37 mouse cellular contexts compared by ENCODE assay signal in the genomic region with DNA sequence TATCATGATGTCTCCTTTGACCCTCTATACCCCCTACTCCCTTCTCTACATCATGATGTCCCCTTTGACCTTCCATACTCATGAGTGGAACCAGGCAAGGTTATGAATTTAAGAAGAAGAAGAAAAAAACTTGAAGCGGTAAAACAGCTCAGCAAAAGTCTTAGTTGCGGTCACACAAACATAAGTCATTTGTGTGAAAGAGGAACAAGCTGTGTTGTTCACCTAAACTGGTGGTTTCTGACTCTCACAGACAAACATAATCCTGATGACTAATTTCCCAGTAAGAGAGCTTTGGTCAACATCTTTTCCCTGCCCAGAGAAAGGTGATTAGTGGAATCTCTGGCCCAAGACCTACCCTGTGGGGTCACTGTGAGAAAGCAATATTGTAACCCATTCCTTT. TPM values are rescaled to one million over a fixed set of nuclear protein-coding genes. Genes with fewer than 3 reads are reported as not detected.
DNase-seq lines count a peak whose midpoint lies in the region; ATAC-seq and TF ChIP-seq lines count a peak whose summit lies in the region.
"Had no signal": no experiment of that assay in that cellular context is flagged by ENCODE, and none has a peak within 500 bp of the region (broad histone marks: within the 10 kb centered on the region; RNA-seq: fewer than 3 reads in every experiment).

No protein-coding gene starts in this region.

- TF ChIP-seq POLR2A in liver, adult 2 months (IDR thresholded peaks at IDR 0.05; ENCODE audit: extremely low read depth, insufficient read depth, low read length): no peak

- H3K9me3 ChIP-seq in liver, embryonic 12.5 days (replicated peaks): no peaks in the 10 kb centered on the region
- peaks cover 3% of the 10 kb centered on the region; the same call in 1 of the 2 replicates for H3K9me3 ChIP-seq in midbrain, embryonic 13.5 days
- H3K9me3 ChIP-seq: forebrain, embryonic 15.5 days; G1E; heart, embryonic 12.5 days; kidney, embryonic 15.5 days; neural tube, embryonic 15.5 days had no signal

- TF ChIP-seq CTCF in liver, adult 2 months (IDR thresholded peaks at IDR 0.05; ENCODE audit: low read depth, low read length): no peak
- TF ChIP-seq CTCF in gastrocnemius, adult 2 months (IDR thresholded peaks at IDR 0.05): no peak

- H3K9ac ChIP-seq in liver, adult 2 months (ENCODE audit: low read depth, low read length): no peak overlapping the region
- H3K9ac ChIP-seq in liver, embryonic 12.5 days: no peak overlapping the region
- H3K9ac ChIP-seq in midbrain, embryonic 13.5 days (replicated peaks): no peak overlapping the region
- H3K9ac ChIP-seq: forebrain, embryonic 15.5 days; heart, embryonic 12.5 days; hindbrain, embryonic 14.5 days; kidney, embryonic 15.5 days; neural tube, embryonic 15.5 days had no signal

- no peak overlapping the region for H3K27ac ChIP-seq in liver, adult 2 months (replicated peaks; ENCODE audit: insufficient read depth, low read depth, low read length)
- no peak overlapping the region for H3K27ac ChIP-seq in liver, embryonic 12.5 days
- no peak overlapping the region for H3K27ac ChIP-seq in gastrocnemius, adult 2 months
- no peak overlapping the region for H3K27ac ChIP-seq in midbrain, embryonic 13.5 days
- H3K27ac ChIP-seq: forebrain, embryonic 15.5 days; heart, adult 2 months; hindbrain, embryonic 14.5 days; kidney, embryonic 15.5 days; layer of hippocampus, adult 2 months; left cerebral cortex, adult 2 months; neural tube, embryonic 15.5 days had no signal

- no peaks in the 10 kb centered on the region for H3K4me1 ChIP-seq in liver, adult 2 months (ENCODE audit: control insufficient read depth, insufficient read depth, low read length)
- H3K4me1 ChIP-seq in liver, embryonic 12.5 days: no peaks in the 10 kb centered on the region
- H3K4me1 ChIP-seq in midbrain, embryonic 13.5 days (replicated peaks): no peaks in the 10 kb centered on the region
- H3K4me1 ChIP-seq: forebrain, embryonic 15.5 days; heart, embryonic 12.5 days; kidney, embryonic 15.5 days; neural tube, embryonic 15.5 days had no signal

- H3K27me3 ChIP-seq in liver, adult 2 months (ENCODE audit: control insufficient read depth, insufficient read depth, low read length): no peaks in the 10 kb centered on the region; the same call in 1 of the 2 replicates
- no peaks in the 10 kb centered on the region for H3K27me3 ChIP-seq in liver, embryonic 12.5 days (replicated peaks)
- H3K27me3 ChIP-seq in midbrain, embryonic 13.5 days: no peaks in the 10 kb centered on the region
- H3K27me3 ChIP-seq: forebrain, embryonic 15.5 days; heart, embryonic 12.5 days; kidney, embryonic 15.5 days; neural tube, embryonic 15.5 days had no signal

- intact Hi-C loops in gastrocnemius, adult 2 months (cut with DNase I): no loop called here

- no peak for ATAC-seq in liver, embryonic 12.5 days
- peak; percentile 68 for ATAC-seq in granulocyte monocyte progenitor cell, adult 5-6 weeks (replicated peaks; ENCODE audit: poor library complexity, severe bottlenecking)
- peak; percentile 54; the same call in 1 of the 2 replicates for ATAC-seq in monocyte, adult 5-6 weeks (replicated peaks; ENCODE audit: insufficient number of reproducible peaks, low FRiP score, low TSS enrichment, poor library complexity, severe bottlenecking)
- ATAC-seq in midbrain, embryonic 13.5 days: no peak
- ATAC-seq: forebrain, embryonic 15.5 days had no signal

- H3K4me3 ChIP-seq in liver, adult 2 months (ENCODE audit: insufficient read depth, low read depth, low read length): no peak overlapping the region
- no peak overlapping the region for H3K4me3 ChIP-seq in liver, embryonic 12.5 days
- no peak overlapping the region for H3K4me3 ChIP-seq in gastrocnemius, adult 2 months
- no peak overlapping the region for H3K4me3 ChIP-seq in midbrain, embryonic 13.5 days (replicated peaks)
- H3K4me3 ChIP-seq: forebrain, embryonic 15.5 days; heart, adult 2 months; heart, embryonic 12.5 days; kidney, embryonic 15.5 days; layer of hippocampus, adult 2 months; left cerebral cortex, adult 2 months; neural tube, embryonic 15.5 days had no signal

- H3K79me2 ChIP-seq in liver, adult 2 months (ENCODE audit: control insufficient read depth, insufficient read depth, low read length): no peaks in the 10 kb centered on the region

- H3K36me3 ChIP-seq in liver, adult 2 months (ENCODE audit: control insufficient read depth, insufficient read depth, low read length): no peaks in the 10 kb centered on the region
- no peaks in the 10 kb centered on the region for H3K36me3 ChIP-seq in liver, embryonic 12.5 days
- no peaks in the 10 kb centered on the region for H3K36me3 ChIP-seq in midbrain, embryonic 13.5 days
- H3K36me3 ChIP-seq: forebrain, embryonic 15.5 days; G1E; heart, embryonic 12.5 days; kidney, embryonic 15.5 days; neural tube, embryonic 15.5 days had no signal

- peak; percentile 23 for DNase-seq in liver, adult 2 months (ENCODE audit: extremely low read depth, low read depth, low spot score)
- DNase-seq in A20 (ENCODE audit: low read depth, low spot score): peak; percentile 56
- no peak for DNase-seq in gastrocnemius, adult 2 months
- no peak for DNase-seq in adrenal gland, postnatal 4 days (ENCODE audit: low spot score in 2 of 2)
- DNase-seq: adrenal gland, postnatal 14 days; cerebellum, adult 2 months; cerebellum, postnatal 14 days; gastrocnemius, postnatal 36 days; heart, adult 2 months; heart, postnatal 4 days; kidney, adult 11 months; kidney, postnatal 25 days; lung, adult 2 months; lung, postnatal 14 days; midbrain, embryonic 14.5 days; thymus, adult 2 months; thymus, postnatal 36 days had no signal

- 83% methylated on average over 2 of the region's 2 CpGs for WGBS in liver, adult 2 months
- 60% methylated on average over 2 of the region's 2 CpGs for WGBS in liver, embryonic 12.5 days (ENCODE audit: insufficient replicate concordance)
- 95% methylated on average over 2 of the region's 2 CpGs for WGBS in midbrain, embryonic 13.5 days

- no peak overlapping the region for H3K4me2 ChIP-seq in liver, embryonic 12.5 days
- H3K4me2 ChIP-seq in midbrain, embryonic 13.5 days (replicated peaks): no peak overlapping the region
- H3K4me2 ChIP-seq: forebrain, embryonic 15.5 days; heart, embryonic 12.5 days; hindbrain, embryonic 14.5 days; kidney, embryonic 15.5 days; liver, embryonic 11.5 days; neural tube, embryonic 15.5 days had no signal

RNA-seq across cellular contexts. Expression of a gene that starts 3.2 kb away (rescaled TPM):
- 0.20 and 0.46 TPM in 2 replicates for total RNA-seq in liver, adult 2 months (2014; rRNA removed)
- polyA plus RNA-seq in liver, adult 2 months (2012; rRNA removed): 0.02 and 0.09 TPM in 2 replicates
- 0.11 TPM in 1 of 2 replicates, not detected in the other for polyA plus RNA-seq in liver, embryonic 12.5 days (2016; fragmentation: Nextera tagmentation; extraction: Ambion mirVana)
- 41.7 and 43.9 TPM in 2 replicates for total RNA-seq in granulocyte monocyte progenitor cell, adult 5-6 weeks (2014; fragmentation: Nextera tagmentation)
- total RNA-seq in granulocyte monocyte progenitor cell, adult 5-6 weeks (2017): 61.1 and 63.4 TPM in 2 replicates
- total RNA-seq in monocyte, adult 5-6 weeks (2017): 20.5 to 25.6 TPM (median 25.2 TPM) in 3 replicates
- total RNA-seq in gastrocnemius, adult 2 months (2021): not detected
- under 1 TPM in 1 of 2 experiments, not detected in 1; 0.08 TPM for total RNA-seq in adrenal gland, postnatal 4 days (2021)
- polyA plus RNA-seq in midbrain, embryonic 13.5 days (2015; fragmentation: Nextera tagmentation; extraction: Ambion mirVana): not detected in 2 replicates
- total RNA-seq: gastrocnemius, adult 18-20 months; gastrocnemius, postnatal 36 days; heart, adult 2 months; heart, postnatal 4 days; layer of hippocampus, adult 2 months; layer of hippocampus, postnatal 14 days; left cerebral cortex, adult 2 months; megakaryocyte-erythroid progenitor cell, adult 5-6 weeks had no signal
- polyA plus RNA-seq: C2C12; cerebellum, adult 2 months; embryonic facial prominence, embryonic 11.5 days; forebrain, embryonic 15.5 days; frontal cortex, adult 2 months; G1E; heart, embryonic 12.5 days; hindbrain, embryonic 14.5 days; limb, embryonic 11.5 days; midbrain, embryonic 14.5 days; neural tube, embryonic 15.5 days had no signal

RNA-seq across cellular contexts. Expression of a gene that starts 29.2 kb away (rescaled TPM):
- 9.0 and 9.3 TPM in 2 replicates for total RNA-seq in liver, adult 2 months (2014; rRNA removed)
- 3.1 and 4.1 TPM in 2 replicates for polyA plus RNA-seq in liver, adult 2 months (2012; rRNA removed)
- polyA plus RNA-seq in liver, embryonic 12.5 days (2016; fragmentation: Nextera tagmentation; extraction: Ambion mirVana): 23.3 and 24.7 TPM in 2 replicates
- 26.5 and 43.4 TPM in 2 replicates for total RNA-seq in granulocyte monocyte progenitor cell, adult 5-6 weeks (2014; fragmentation: Nextera tagmentation)
- 44.7 and 56.1 TPM in 2 replicates for total RNA-seq in granulocyte monocyte progenitor cell, adult 5-6 weeks (2017)
- 47.6 to 60.4 TPM (median 59.3 TPM) in 3 replicates for total RNA-seq in monocyte, adult 5-6 weeks (2017)
- total RNA-seq in gastrocnemius, adult 2 months (2021): 1 to 10 TPM; 7.2 to 7.3 TPM
- 10 to 100 TPM; 33.0 to 33.8 TPM for total RNA-seq in adrenal gland, postnatal 4 days (2021)
- polyA plus RNA-seq in midbrain, embryonic 13.5 days (2015; fragmentation: Nextera tagmentation; extraction: Ambion mirVana): 61.1 and 63.5 TPM in 2 replicates
- polyA plus RNA-seq: C2C12 had no signal

Comparison
In these comparisons a context has a peak if more than half of its experiments do, and no peak if none do; other contexts are left out.
1. DNase-seq: peak in liver, adult 2 months (single experiment) and A20 (single experiment); none in gastrocnemius, adult 2 months (single experiment) and adrenal gland, postnatal 4 days (0 of 2).
2. ATAC-seq: peak in granulocyte monocyte progenitor cell, adult 5-6 weeks (single experiment) and monocyte, adult 5-6 weeks (single experiment); none in liver, embryonic 12.5 days (single experiment) and midbrain, embryonic 13.5 days (single experiment).
3. RNA of a gene that starts 3.2 kb away (total RNA-seq): 41.7 to 63.4 TPM in granulocyte monocyte progenitor cell, adult 5-6 weeks and 20.5 to 25.6 TPM in monocyte, adult 5-6 weeks; 0.20 to 0.46 TPM in liver, adult 2 months, 0.08 TPM in adrenal gland, postnatal 4 days and not detected in gastrocnemius, adult 2 months; every median in the first group is over 10 times any median in the second.